Mouse (Mus musculus) right cerebral cortex, postnatal 36 days (tissue): ENCODE data around the gene Zfp687.

Experiments
- DNase-seq, 2 experiments: peaks; one replicate each; pipeline ENCODE4 v3.0.0; 2022; ENCODE audit warnings: low spot score in 2 of 2, mixed read lengths in 1 of 2

Zfp687 gene

GRCm38 (mm10) chr3:94960322-94960721, 54.9 kb downstream of the Zfp687 start:
- no peak for DNase-seq

- DNase-seq, result no peak
These were observed 55.4 kb downstream of the Zfp687 start for GRCm38 (mm10) chr3:94959871-94960270.

- DNase-seq, result no peak
These were observed 57.0 kb downstream of the Zfp687 start for GRCm38 (mm10) chr3:94958295-94958694.
